Mouse (Mus musculus) ES-Bruce4 (cell line): Measurements from ENCODE around the gene Sult4a1.

Experiments used
- CTCF ChIP-seq: IDR thresholded peaks from one replicate; pipeline ENCODE4 v1.8.1; 2011; ENCODE audit warnings: low read depth, low read length
- POLR2A ChIP-seq: IDR thresholded peaks from one replicate; pipeline ENCODE4 v1.8.1; 2011; ENCODE audit warnings: low read length; ENCODE audit not compliant: insufficient read depth

DNA sequence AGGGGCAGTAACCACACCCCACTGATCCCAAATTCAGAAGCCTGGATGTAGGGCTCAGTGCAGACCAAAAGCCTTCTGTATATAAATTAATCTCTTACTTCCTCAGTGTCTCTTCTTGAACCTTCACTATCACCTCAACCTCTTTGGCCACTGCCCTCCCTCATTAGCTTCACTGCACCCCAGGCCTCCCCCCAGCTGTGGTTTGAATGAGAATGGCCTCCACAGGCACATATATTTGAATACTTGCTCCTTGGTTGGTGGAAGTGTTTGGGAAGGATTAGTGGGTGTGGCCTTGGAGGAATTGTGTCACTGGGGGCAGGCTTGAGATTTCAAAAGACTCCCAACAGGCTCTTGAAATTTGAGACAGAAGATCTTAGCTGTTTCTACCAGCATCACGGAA is 10.9 kb upstream of the Sult4a1 start:
- TF ChIP-seq CTCF (no peak), POLR2A (no peak)
